Mouse (Mus musculus): ENCODE data around the gene Mettl9.

GRCm38 (mm10) chr7:121000065-121000822, 34.0 kb upstream of the Mettl9 start:
- TF ChIP-seq CTCF (IDR thresholded peaks at IDR 0.05; ENCODE audit: low read depth), result no peak
- TF ChIP-seq EP300 (IDR thresholded peaks at IDR 0.05; ENCODE audit: low read depth), result no peak
